Mouse (Mus musculus) CD4-positive naive resting alpha-beta T cell, adult 57 days (primary cell): ENCODE results near the gene Tmem262. TPM values are rescaled to one million over a fixed set of nuclear protein-coding genes. Genes with fewer than 3 reads are reported as not detected.

Experiments used
- total RNA-seq: library from RNA; stranded (reverse); gene quantifications from one replicate; pipeline ENCODE4 v1.2.4, GENCODE M21; 2023

Gene Tmem262
- not detected for total RNA-seq

GRCm38 (mm10) chr19:6079983-6080480, at the start of gene Tmem262:
Gene Tmem262 (plus strand): TSS chr19:6080033.

GRCm38 (mm10) chr19:6046294-6047153, 33.3 kb upstream of the Tmem262 start, which contains the start of gene Syvn1:
Gene Syvn1 (plus strand): TSS chr19:6046576.

GRCm38 (mm10) chr19:6057313-6058096, 22.3 kb upstream of the Tmem262 start, which contains the start of the genes Mrpl49 and Fau:
Gene Mrpl49 (minus strand): TSS chr19:6057785.
Gene Fau (plus strand): TSS chr19:6057844.

GRCm38 (mm10) chr19:6061021-6061533, 18.8 kb upstream of the Tmem262 start, which contains the start of gene Znhit2:
Gene Znhit2 (plus strand): TSS chr19:6061192.

GRCm38 (mm10) chr19:6067724-6068415, 12.0 kb upstream of the Tmem262 start, which contains the start of gene Tm7sf2:
Gene Tm7sf2 (minus strand): TSS chr19:6068373.

GRCm38 (mm10) chr19:6076564-6077393, 3.1 kb upstream of the Tmem262 start, which contains the start of gene Vps51:
Gene Vps51 (minus strand): TSS chr19:6077231.

GRCm38 (mm10) chr19:6082156-6082555, 2.3 kb downstream of the Tmem262 start, which contains the start of gene Gm28374:
Gene Gm28374 (minus strand): TSS chr19:6082256.

GRCm38 (mm10) chr19:6084478-6085248, 4.8 kb downstream of the Tmem262 start, which contains the start of the genes Zfpl1 and Cdca5:
Gene Zfpl1 (minus strand): TSS chr19:6084956.
Gene Cdca5 (plus strand): TSS chr19:6084983.

GRCm38 (mm10) chr19:6094119-6094518, 14.3 kb downstream of the Tmem262 start, which contains the start of gene AC131692.1:
Gene AC131692.1 (plus strand): TSS chr19:6094419.

GRCm38 (mm10) chr19:6105586-6105985, 25.8 kb downstream of the Tmem262 start, which contains the start of gene Naaladl1:
Gene Naaladl1 (plus strand): TSS chr19:6105782.

GRCm38 (mm10) chr19:6117986-6118676, 38.3 kb downstream of the Tmem262 start, which contains the start of gene Sac3d1:
Gene Sac3d1 (minus strand): TSS chr19:6118650.

GRCm38 (mm10) chr19:6127760-6128341, 48.0 kb downstream of the Tmem262 start, which contains the start of gene Snx15:
Gene Snx15 (minus strand): TSS chr19:6128304.

Other genes starting within 250 kb of the Tmem262 start
- 161 TPM for gene Frmd8, start 204.8 kb upstream of the Tmem262 start, total RNA-seq
- gene Slc25a45, start 202.2 kb upstream of the Tmem262 start, total RNA-seq, result 29.7 TPM
- 2.4 TPM for gene Tigd3, start 185.9 kb upstream of the Tmem262 start, total RNA-seq
- 153 TPM for gene Dpf2, start 167.0 kb upstream of the Tmem262 start, total RNA-seq
- gene Cdc42ep2, start 155.2 kb upstream of the Tmem262 start, total RNA-seq, result 0.38 TPM
- 60.3 TPM for gene Pola2, start 115.8 kb upstream of the Tmem262 start, total RNA-seq
- not detected for gene Slc22a20, start 93.9 kb upstream of the Tmem262 start, total RNA-seq
- 129 TPM for gene Capn1, start 64.1 kb upstream of the Tmem262 start, total RNA-seq
- 56.5 TPM for gene Syvn1, start 33.5 kb upstream of the Tmem262 start, total RNA-seq
- 21.1 TPM for gene Mrpl49, start 22.2 kb upstream of the Tmem262 start, total RNA-seq
- 3,183 TPM for gene Fau, start 22.2 kb upstream of the Tmem262 start, total RNA-seq
- 15.9 TPM for gene Znhit2, start 18.8 kb upstream of the Tmem262 start, total RNA-seq
- gene Tm7sf2, start 11.7 kb upstream of the Tmem262 start, total RNA-seq, result 18.6 TPM
- 112 TPM for gene Vps51, start 2.8 kb upstream of the Tmem262 start, total RNA-seq
- gene Gm28374, start 2.2 kb downstream of the Tmem262 start, total RNA-seq, result 1.7 TPM
- gene Zfpl1, start 4.9 kb downstream of the Tmem262 start, total RNA-seq, result 62.2 TPM
- gene Cdca5, start 5.0 kb downstream of the Tmem262 start, total RNA-seq, result 0.95 TPM
- not detected for gene AC131692.1, start 14.4 kb downstream of the Tmem262 start, total RNA-seq
- gene Naaladl1, start 25.7 kb downstream of the Tmem262 start, total RNA-seq, result not detected
- 13.2 TPM for gene Sac3d1, start 38.6 kb downstream of the Tmem262 start, total RNA-seq
- gene Snx15, start 48.3 kb downstream of the Tmem262 start, total RNA-seq, result 33.3 TPM
- not detected for gene Batf2, start 61.0 kb downstream of the Tmem262 start, total RNA-seq
- gene Arl2, start 61.5 kb downstream of the Tmem262 start, total RNA-seq, result 26.4 TPM
- not detected for gene Majin, start 104.4 kb downstream of the Tmem262 start, total RNA-seq
- gene Gpha2, start 146.3 kb downstream of the Tmem262 start, total RNA-seq, result not detected
- 26.0 TPM for gene Ppp2r5b, start 155.8 kb downstream of the Tmem262 start, total RNA-seq
- 188 TPM for gene Atg2a, start 161.6 kb downstream of the Tmem262 start, total RNA-seq
- 24.4 TPM for gene Ehd1, start 196.7 kb downstream of the Tmem262 start, total RNA-seq
- 8.2 TPM for gene Cdc42bpg, start 226.4 kb downstream of the Tmem262 start, total RNA-seq